Mouse (Mus musculus) liver, embryonic 13.5 days (tissue): Measurements from ENCODE around the gene Skint8. TPM values are rescaled to one million over a fixed set of nuclear protein-coding genes. Genes with fewer than 3 reads are reported as not detected.
A peak's percentile ranks its signal among the peaks of the same experiment; 100 is the strongest.
"Not testable (repeated sequence)": the region's sequence is repeated elsewhere in the genome, so short reads cannot be mapped to it uniquely, and the experiment has no call there.

Experiments
- ATAC-seq: fragments of 200-750 bp; cut with Nextera tagmentation; 2 replicates; pipeline ENCODE4 v1.8.0; 2017; ENCODE audit warnings: low read depth, mild to moderate bottlenecking, moderate number of reproducible peaks, moderate library complexity
- DNase-seq: peaks from one replicate; pipeline ENCODE4 v3.0.0; 2022
- H3K27ac ChIP-seq: fragments of 300-500 bp; sonication (generic); 2 replicates; pipeline ENCODE4 v1.5.1; 2015; ENCODE audit warnings: moderate library complexity, mild to moderate bottlenecking, inconsistent platforms
- H3K27me3 ChIP-seq: fragments of 300-500 bp; sonication (generic); 2 replicates; pipeline ENCODE4 v1.6.1; 2015; ENCODE audit warnings: mild to moderate bottlenecking, inconsistent platforms
- H3K36me3 ChIP-seq: fragments of 300-500 bp; sonication (generic); 2 replicates; pipeline ENCODE4 v1.6.1; 2015; ENCODE audit warnings: mild to moderate bottlenecking, inconsistent platforms
- H3K4me1 ChIP-seq: fragments of 300-500 bp; sonication (generic); replicated peaks from 2 replicates; pipeline ENCODE4 v1.6.1; 2015; ENCODE audit warnings: inconsistent platforms
- H3K4me2 ChIP-seq: fragments of 300-500 bp; sonication (generic); 2 replicates; pipeline ENCODE4 v1.6.1; 2015; ENCODE audit warnings: inconsistent platforms, mild to moderate bottlenecking, moderate library complexity
- H3K4me3 ChIP-seq: fragments of 300-500 bp; sonication (generic); replicated peaks from 2 replicates; pipeline ENCODE4 v1.5.1; 2015; ENCODE audit warnings: mild to moderate bottlenecking, inconsistent platforms
- H3K9ac ChIP-seq: fragments of 300-500 bp; sonication (generic); 2 replicates; pipeline ENCODE4 v1.6.1; 2015; ENCODE audit warnings: mild to moderate bottlenecking, inconsistent platforms
- H3K9me3 ChIP-seq: fragments of 300-500 bp; sonication (generic); replicated peaks from 2 replicates; pipeline ENCODE4 v1.6.1; 2016; ENCODE audit warnings: inconsistent platforms
- WGBS: fragments of 180-500 bp; shearing (Covaris S2); methylation state at CpG from one replicate; pipeline ENCODE4 v1.1.7; 2015; ENCODE audit not compliant: insufficient replicate concordance; 5-methylcytosine and 5-hydroxymethylcytosine counted together
- polyA plus RNA-seq: library from polyadenylated mRNA; unstranded; fragments of >200 nt; fragmentation: Nextera tagmentation; extraction: Ambion mirVana; gene quantifications from 2 replicates; pipeline ENCODE4 v1.2.1, GENCODE M21; 2015

The Skint8 gene
- polyA plus RNA-seq, result not detected in 2 replicates

GRCm38 (mm10) chr4:111919092-111919491 lies at the start of gene Skint8:
Gene Skint8 (plus strand): TSS chr4:111919392.
- H3K36me3 ChIP-seq, result no peaks in the 10 kb centered on the region
- no peak for ATAC-seq
- DNase-seq, result no peak
- WGBS, result 53% methylated on average over 1 of the region's 1 CpGs
- no peak within 1 kb of the TSS for H3K27ac ChIP-seq
- H3K9ac ChIP-seq, result no peak within 1 kb of the TSS
- H3K9me3 ChIP-seq, result no peaks in the 10 kb centered on the region
- no peak within 1 kb of the TSS for H3K4me2 ChIP-seq
- H3K4me3 ChIP-seq, result no peak within 1 kb of the TSS
- no peaks in the 10 kb centered on the region for H3K4me1 ChIP-seq
- H3K27me3 ChIP-seq, result no peaks in the 10 kb centered on the region

- Histone ChIP-seq H3K9ac (no peak overlapping the region), H3K27me3 (no peaks in the 10 kb centered on the region), H3K4me2 (no peak overlapping the region), H3K9me3 (no peaks in the 10 kb centered on the region), H3K27ac (no peak overlapping the region), H3K36me3 (no peaks in the 10 kb centered on the region), H3K4me3 (no peak overlapping the region), H3K4me1 (no peaks in the 10 kb centered on the region)
- DNase-seq, result no peak
- WGBS, result 35% methylated on average over 4 of the region's 4 CpGs
- ATAC-seq, result no peak
Measured at GRCm38 (mm10) chr4:111880112-111880875, 38.9 kb upstream of the Skint8 start.

- Histone ChIP-seq H3K36me3 (no peaks in the 10 kb centered on the region), H3K27me3 (no peaks in the 10 kb centered on the region)
- WGBS, result 67% methylated on average over 12 of the region's 12 CpGs
Measured at GRCm38 (mm10) chr4:111883543-111883942, 35.6 kb upstream of the Skint8 start.

GRCm38 (mm10) chr4:111886018-111886417 lies 33.2 kb upstream of the Skint8 start:
- ATAC-seq, result 0 out of 2 replicates have a peak, but pooled peaks have one; percentile 47
- no peak overlapping the region for H3K27ac ChIP-seq
- peak; percentile 7 for DNase-seq
- no peaks in the 10 kb centered on the region for H3K9me3 ChIP-seq
- no peaks in the 10 kb centered on the region for H3K4me1 ChIP-seq
- no peaks in the 10 kb centered on the region for H3K36me3 ChIP-seq
- H3K27me3 ChIP-seq, result no peaks in the 10 kb centered on the region
- H3K4me2 ChIP-seq, result 0 out of 2 replicates have a peak overlapping the region, but pooled peaks have one; percentile 21
- 2% methylated on average over 7 of the region's 7 CpGs for WGBS
- H3K9ac ChIP-seq, result no peak overlapping the region
- H3K4me3 ChIP-seq, result no peak overlapping the region

More at GRCm38 (mm10) chr4:111883543-111883942, 35.6 kb upstream of the Skint8 start:
- no peak overlapping the region for H3K4me3 ChIP-seq
- H3K9ac ChIP-seq, result no peak overlapping the region
- no peak overlapping the region for H3K4me2 ChIP-seq
- H3K27ac ChIP-seq, result no peak overlapping the region
- ATAC-seq (no peak), DNase-seq (no peak)
- H3K9me3 ChIP-seq, result no peaks in the 10 kb centered on the region
- H3K4me1 ChIP-seq, result no peaks in the 10 kb centered on the region

GRCm38 (mm10) chr4:111886607-111887006 lies 32.6 kb upstream of the Skint8 start:
- H3K27me3 ChIP-seq, result no peaks in the 10 kb centered on the region
- no peak overlapping the region for H3K27ac ChIP-seq
- H3K4me3 ChIP-seq, result no peak overlapping the region
- H3K4me1 ChIP-seq, result no peaks in the 10 kb centered on the region
- no peak overlapping the region for H3K9ac ChIP-seq
- 18% methylated on average over 4 of the region's 4 CpGs for WGBS
- ATAC-seq (no peak), DNase-seq (peak; percentile 2)
- H3K9me3 ChIP-seq, result no peaks in the 10 kb centered on the region
- H3K4me2 ChIP-seq, result no peak overlapping the region
- H3K36me3 ChIP-seq, result no peaks in the 10 kb centered on the region

GRCm38 (mm10) chr4:111892138-111892537 lies 27.1 kb upstream of the Skint8 start:
- DNase-seq, result no peak
- Histone ChIP-seq H3K4me1 (no peaks in the 10 kb centered on the region), H3K4me3 (no peak overlapping the region), H3K36me3 (no peaks in the 10 kb centered on the region), H3K4me2 (no peak overlapping the region), H3K27ac (no peak overlapping the region), H3K27me3 (no peaks in the 10 kb centered on the region), H3K9me3 (no peaks in the 10 kb centered on the region), H3K9ac (no peak overlapping the region)
- no peak for ATAC-seq

- H3K27ac ChIP-seq, result no peak overlapping the region
- H3K36me3 ChIP-seq, result no peaks in the 10 kb centered on the region
- ATAC-seq, result no peak
Measured at GRCm38 (mm10) chr4:111897755-111898154, 21.4 kb upstream of the Skint8 start.

GRCm38 (mm10) chr4:111898566-111898965 lies 20.6 kb upstream of the Skint8 start:
- no peak overlapping the region for H3K27ac ChIP-seq
- ATAC-seq (no peak), DNase-seq (no peak)
- H3K4me1 ChIP-seq, result no peaks in the 10 kb centered on the region
- H3K27me3 ChIP-seq, result no peaks in the 10 kb centered on the region
- no peaks in the 10 kb centered on the region for H3K36me3 ChIP-seq
- no peak overlapping the region for H3K4me2 ChIP-seq
- H3K9me3 ChIP-seq, result no peaks in the 10 kb centered on the region
- H3K4me3 ChIP-seq, result no peak overlapping the region
- no peak overlapping the region for H3K9ac ChIP-seq
- 39% methylated on average over 4 of the region's 4 CpGs for WGBS

More at GRCm38 (mm10) chr4:111897755-111898154, 21.4 kb upstream of the Skint8 start:
- H3K9me3 ChIP-seq, result no peaks in the 10 kb centered on the region
- WGBS, result 14% methylated on average over 1 of the region's 1 CpGs
- no peaks in the 10 kb centered on the region for H3K4me1 ChIP-seq
- H3K4me3 ChIP-seq, result no peak overlapping the region
- H3K4me2 ChIP-seq, result no peak overlapping the region
- no peaks in the 10 kb centered on the region for H3K27me3 ChIP-seq
- no peak for DNase-seq
- no peak overlapping the region for H3K9ac ChIP-seq

- not testable (repeated sequence) for H3K27ac ChIP-seq, H3K9ac ChIP-seq, H3K4me3 ChIP-seq, H3K4me1 ChIP-seq, ATAC-seq, DNase-seq, H3K27me3 ChIP-seq, H3K9me3 ChIP-seq, H3K36me3 ChIP-seq, H3K4me2 ChIP-seq
- 50% methylated on average over 1 of the region's 1 CpGs for WGBS
Measured at GRCm38 (mm10) chr4:111900491-111900890, 18.7 kb upstream of the Skint8 start.

GRCm38 (mm10) chr4:111901473-111901872 lies 17.7 kb upstream of the Skint8 start:
- 74% methylated on average over 1 of the region's 1 CpGs for WGBS
- Histone ChIP-seq H3K4me2 (no peak overlapping the region), H3K9ac (no peak overlapping the region), H3K27me3 (no peaks in the 10 kb centered on the region), H3K27ac (no peak overlapping the region), H3K4me3 (no peak overlapping the region), H3K36me3 (no peaks in the 10 kb centered on the region), H3K9me3 (no peaks in the 10 kb centered on the region), H3K4me1 (no peaks in the 10 kb centered on the region)
- DNase-seq (no peak), ATAC-seq (no peak)

GRCm38 (mm10) chr4:111902775-111903174 lies 16.4 kb upstream of the Skint8 start, which contains the start of gene Slc5a9:
Gene Slc5a9 (minus strand): TSS chr4:111902918.
- Histone ChIP-seq H3K9ac (no peak within 1 kb of the TSS), H3K4me3 (no peak within 1 kb of the TSS), H3K9me3 (no peaks in the 10 kb centered on the region), H3K27me3 (no peaks in the 10 kb centered on the region), H3K36me3 (no peaks in the 10 kb centered on the region), H3K27ac (no peak within 1 kb of the TSS), H3K4me1 (no peaks in the 10 kb centered on the region), H3K4me2 (no peak within 1 kb of the TSS)
- DNase-seq (no peak), ATAC-seq (no peak)

GRCm38 (mm10) chr4:111907926-111908325 lies 11.3 kb upstream of the Skint8 start:
- ATAC-seq (no peak), DNase-seq (no peak)
- Histone ChIP-seq H3K4me1 (no peaks in the 10 kb centered on the region), H3K27ac (no peak overlapping the region), H3K27me3 (no peaks in the 10 kb centered on the region), H3K9ac (no peak overlapping the region), H3K9me3 (no peaks in the 10 kb centered on the region), H3K4me2 (no peak overlapping the region), H3K4me3 (no peak overlapping the region), H3K36me3 (no peaks in the 10 kb centered on the region)
- WGBS, result 22% methylated on average over 2 of the region's 2 CpGs
